Mouse (Mus musculus): ENCODE measurements around the gene Twf2. TPM values are rescaled to one million over a fixed set of nuclear protein-coding genes. Genes with fewer than 3 reads are reported as not detected.

The Twf2 gene
- polyA plus RNA-seq (2012) = 75.1 and 84.6 TPM in 2 replicates

DNA sequence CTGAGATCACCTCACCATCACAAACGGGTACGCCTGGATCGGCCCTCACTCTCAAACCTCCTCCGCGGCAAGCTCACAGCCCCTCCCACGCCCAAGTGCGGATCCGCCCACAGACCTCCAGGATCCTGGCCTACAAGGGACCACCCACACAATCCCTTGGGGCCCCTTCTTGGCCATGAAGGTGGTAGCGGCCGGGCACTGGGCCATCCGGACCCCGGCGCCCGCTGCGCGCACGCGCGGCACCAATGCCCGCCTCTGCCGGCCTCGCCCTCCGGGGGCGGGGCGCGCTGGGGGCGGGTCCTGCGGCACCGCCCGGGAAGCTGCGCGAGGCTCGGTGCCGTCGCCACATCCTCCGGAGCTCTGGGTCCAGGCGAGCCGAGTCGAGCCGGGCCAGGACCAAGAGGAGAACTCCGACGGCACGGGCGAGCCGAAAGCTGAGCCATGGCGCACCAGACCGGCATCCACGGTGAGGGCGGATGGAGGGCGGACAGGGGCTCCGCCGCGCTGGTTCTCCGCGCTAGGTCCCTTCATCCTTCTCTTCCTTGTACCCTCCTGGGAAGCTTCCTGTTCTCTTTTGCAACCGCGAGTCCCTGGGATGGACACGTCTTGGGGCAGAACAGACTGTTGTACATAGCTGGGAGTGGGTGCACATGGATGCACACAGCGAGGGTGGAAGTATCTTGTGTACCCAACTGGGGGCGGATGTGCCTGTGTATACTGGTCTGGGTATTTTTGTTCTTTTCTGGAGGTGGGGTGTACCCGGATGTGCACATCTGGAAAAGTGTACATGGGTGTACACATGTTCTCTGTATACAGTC is at the start of gene Twf2:
Gene Twf2, plus strand, starts transcription at position 290 of the 818 bp plus-strand sequence.

DNA sequence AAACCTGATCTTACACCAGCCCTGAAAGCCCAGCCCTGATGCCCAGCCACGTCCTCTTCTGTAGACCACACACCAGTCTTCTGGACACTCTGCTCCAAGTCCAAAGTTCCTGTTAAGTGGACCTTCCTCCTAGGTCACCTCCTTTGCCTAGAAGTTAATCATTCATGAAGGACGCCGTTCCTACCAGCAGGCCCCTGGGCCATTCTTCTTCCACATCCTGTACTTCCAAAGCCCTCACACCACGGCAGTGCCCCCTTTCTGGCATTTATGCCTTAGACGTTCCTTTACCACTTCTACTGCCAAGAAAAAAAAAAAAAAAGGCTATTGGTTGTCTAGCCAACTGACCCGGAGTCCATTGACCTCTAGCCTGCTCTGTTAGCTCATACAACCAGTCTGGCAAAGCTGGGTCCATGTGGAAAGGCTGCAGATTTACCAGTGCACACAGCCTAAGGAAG is 44.8 kb upstream of the Twf2 start, which contains the start of gene Glyctk:
Gene Glyctk, minus strand, starts transcription at position 102 of the 455 bp plus-strand sequence.

DNA sequence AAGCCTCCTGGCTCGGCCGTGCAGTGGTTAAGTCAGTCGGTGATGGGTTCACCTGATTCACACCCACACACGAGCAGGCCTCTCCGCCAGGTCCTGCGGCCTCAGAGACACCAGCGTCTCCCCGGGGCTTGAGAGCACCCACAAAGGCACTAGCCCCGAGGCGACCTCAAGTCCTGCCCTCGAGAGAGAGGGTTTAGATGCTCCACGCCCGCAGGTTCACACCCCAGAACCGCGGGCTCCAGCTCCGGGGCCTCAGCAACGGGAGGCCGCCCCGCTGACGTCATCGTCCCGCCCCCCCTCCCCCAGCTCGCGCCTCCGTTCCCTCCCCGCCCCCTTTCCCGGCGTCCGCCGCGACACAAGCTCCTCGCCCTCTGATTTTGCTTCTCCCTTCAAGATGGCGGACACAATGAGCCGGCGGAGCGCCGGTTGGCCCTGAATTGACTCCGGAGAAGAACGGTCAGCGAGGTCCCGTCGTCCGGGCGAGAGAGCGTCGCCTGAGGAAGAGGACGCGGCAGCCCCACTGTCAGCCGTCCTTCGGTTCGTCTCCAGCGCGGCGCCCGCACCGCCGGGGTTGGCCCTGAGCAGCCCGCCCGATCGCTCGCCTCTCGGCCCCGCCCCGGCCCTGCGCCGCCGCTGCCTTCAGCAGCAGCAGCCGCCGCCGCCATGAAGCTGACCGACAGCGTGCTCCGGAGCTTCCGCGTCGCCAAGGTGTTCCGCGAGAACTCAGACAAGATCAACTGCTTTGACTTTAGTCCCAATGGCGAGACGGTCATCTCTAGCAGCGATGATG is 32.2 kb upstream of the Twf2 start, which contains the start of gene Wdr82:
Gene Wdr82, plus strand, starts transcription at position 373 of the 790 bp plus-strand sequence.

GRCm38 (mm10) chr9:106199535-106200272 is 3.2 kb upstream of the Twf2 start, which contains the start of gene Ppm1m:
Gene Ppm1m (minus strand): TSS chr9:106199746.

GRCm38 (mm10) chr9:106222261-106222851 is 19.4 kb downstream of the Twf2 start, which contains the start of gene Tlr9:
Gene Tlr9 (plus strand): TSS chr9:106222598.

Other genes with a start within 250 kb of the Twf2 start
- not detected in 2 replicates for gene Col6a5, start 242.5 kb upstream of the Twf2 start, polyA plus RNA-seq (2012)
- gene Col6a4, start 106.3 kb upstream of the Twf2 start, polyA plus RNA-seq (2012) = not detected in 2 replicates
- gene Glyctk, start 45.0 kb upstream of the Twf2 start, polyA plus RNA-seq (2012) = 0.77 and 1.1 TPM in 2 replicates
- gene Wdr82, start 32.2 kb upstream of the Twf2 start, polyA plus RNA-seq (2012) = 13.1 and 14.5 TPM in 2 replicates
- gene Ppm1m, start 3.4 kb upstream of the Twf2 start, polyA plus RNA-seq (2012) = 31.4 and 38.3 TPM in 2 replicates
- 1.5 and 2.0 TPM in 2 replicates for gene Tlr9, start 19.5 kb downstream of the Twf2 start, polyA plus RNA-seq (2012)
- gene Alas1, start 45.5 kb downstream of the Twf2 start, polyA plus RNA-seq (2012) = 95.2 and 189 TPM in 2 replicates
- 20.0 and 25.1 TPM in 2 replicates for gene Poc1a, start 78.0 kb downstream of the Twf2 start, polyA plus RNA-seq (2012)
- gene Dusp7, start 165.5 kb downstream of the Twf2 start, polyA plus RNA-seq (2012) = 21.3 and 26.6 TPM in 2 replicates
- 6,531 and 6,611 TPM in 2 replicates for gene Rpl29, start 226.3 kb downstream of the Twf2 start, polyA plus RNA-seq (2012)
- 35.2 and 37.0 TPM in 2 replicates for gene Acy1, start 235.2 kb downstream of the Twf2 start, polyA plus RNA-seq (2012)
- gene Abhd14b, start 244.4 kb downstream of the Twf2 start, polyA plus RNA-seq (2012) = 11.1 and 14.0 TPM in 2 replicates
- 28.3 and 33.6 TPM in 2 replicates for gene Abhd14a, start 244.6 kb downstream of the Twf2 start, polyA plus RNA-seq (2012)